Mouse (Mus musculus) left cerebral cortex, adult 8-10 months (tissue): ENCODE results near the gene Dtx2. TPM values are rescaled to one million over a fixed set of nuclear protein-coding genes. Genes with fewer than 3 reads are reported as not detected.
A peak's percentile ranks its signal among the peaks of the same experiment; 100 is the strongest.
"Not testable (repeated sequence)": the region's sequence is repeated elsewhere in the genome, so short reads cannot be mapped to it uniquely, and the experiment has no call there.

Source experiments
- DNase-seq, 2 experiments: peaks; one replicate each; pipeline ENCODE4 v3.0.0; 2022; ENCODE audit warnings: low spot score in 2 of 2
- total RNA-seq, 4 experiments: library from RNA; stranded (reverse); gene quantifications; 2 replicates each; pipeline ENCODE4 v1.2.4; 2022

Gene Dtx2
- total RNA-seq, 4 experiments from 2014 or later = 7.5 to 11.3 (median 9.6) TPM

DNA sequence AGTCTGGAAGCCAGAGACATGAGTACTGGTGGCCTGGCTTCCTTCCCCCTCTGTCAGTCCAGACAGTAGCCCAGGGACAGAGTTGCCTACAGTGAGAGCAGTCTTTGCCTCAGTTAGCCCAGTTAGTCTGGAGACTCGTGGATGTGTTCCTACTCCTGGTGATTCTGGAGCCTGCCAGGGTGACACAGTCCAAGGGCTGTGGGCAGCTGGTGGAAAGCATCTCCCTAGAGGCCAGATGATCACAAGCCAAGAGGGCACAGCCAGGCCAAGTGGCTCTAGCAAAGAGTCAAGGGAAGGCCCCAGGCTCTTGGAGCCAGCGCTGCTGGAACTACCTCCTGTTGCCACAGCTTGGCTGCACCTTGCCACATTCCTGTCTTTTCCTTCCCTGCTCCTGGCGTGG, 31.1 kb downstream of the Dtx2 start:
- DNase-seq = no peak

DNA sequence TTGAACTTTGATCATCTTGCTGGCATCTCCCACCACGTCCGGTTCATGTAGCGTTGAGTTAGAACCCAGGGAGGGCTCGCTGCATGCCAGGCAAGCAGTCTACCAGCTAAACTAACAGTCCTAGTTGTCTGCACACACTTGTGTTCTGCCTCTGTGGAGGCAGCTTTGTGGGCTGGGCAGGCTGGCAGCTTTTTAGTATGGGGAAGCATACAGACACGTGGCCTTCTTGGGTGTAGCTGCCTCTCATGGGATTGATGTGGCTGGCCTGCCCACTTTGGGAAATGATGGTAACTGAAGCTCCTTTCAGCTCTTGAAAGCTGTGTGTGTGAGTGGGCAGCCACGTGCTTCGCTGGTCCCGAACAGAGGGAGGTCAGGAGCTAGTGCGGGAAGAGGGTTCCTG, 32.3 kb downstream of the Dtx2 start:
- no peak for DNase-seq

- no peak for DNase-seq
Measured at GRCm38 (mm10) chr5:136027612-136028311, 33.2 kb downstream of the Dtx2 start.

- DNase-seq = no peak
Measured at GRCm38 (mm10) chr5:136034868-136035267, 40.3 kb downstream of the Dtx2 start.

- DNase-seq = no peak
Measured at GRCm38 (mm10) chr5:136035285-136035684, 40.7 kb downstream of the Dtx2 start.

DNA sequence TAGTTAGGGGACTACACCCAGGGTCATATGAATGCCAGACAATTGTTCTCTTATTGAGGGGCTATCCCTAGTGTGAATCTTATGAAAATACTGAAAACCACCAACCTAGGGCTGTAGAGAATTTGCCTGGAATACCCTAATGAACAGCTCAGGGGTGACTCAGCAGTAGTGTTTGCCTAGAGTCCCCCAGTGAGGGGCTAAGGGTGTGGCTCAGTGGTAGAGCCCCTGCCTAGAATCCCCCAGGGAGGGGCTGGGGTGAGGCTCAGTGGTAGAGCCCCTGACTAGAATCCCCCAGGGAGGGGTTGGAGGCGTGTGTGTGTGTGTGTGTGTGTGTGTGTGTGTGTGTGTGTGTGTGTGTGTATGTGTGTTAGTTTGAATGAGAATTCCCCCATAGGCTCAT, 42.1 kb downstream of the Dtx2 start:
- no peak for DNase-seq

- no peak for DNase-seq
Measured at GRCm38 (mm10) chr5:136038258-136039214, 43.9 kb downstream of the Dtx2 start, which contains the start of gene Upk3b. Upk3b (plus strand) TSS chr5:136038496.

GRCm38 (mm10) chr5:136040210-136040609, 45.6 kb downstream of the Dtx2 start:
- DNase-seq = no peak

DNA sequence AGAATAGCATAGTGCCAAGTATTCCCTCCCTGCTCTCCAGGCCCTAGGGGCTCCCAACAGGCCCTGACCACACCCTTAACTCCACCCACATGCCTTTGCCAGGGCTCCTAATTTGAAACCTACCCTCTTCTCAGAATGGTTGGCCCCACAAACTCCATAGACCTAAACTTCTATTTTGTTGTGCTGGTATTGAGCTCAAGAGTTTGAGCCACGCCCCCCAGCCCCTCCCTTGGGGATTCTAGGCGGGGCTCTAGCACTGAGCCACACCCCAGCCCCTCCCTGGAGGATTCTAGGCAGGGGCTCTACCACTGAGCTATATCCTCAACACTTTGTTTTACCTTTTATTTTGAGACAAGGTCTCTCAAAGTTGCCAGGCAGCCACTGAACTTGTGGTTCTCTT, 46.7 kb downstream of the Dtx2 start:
- DNase-seq = no peak

DNA sequence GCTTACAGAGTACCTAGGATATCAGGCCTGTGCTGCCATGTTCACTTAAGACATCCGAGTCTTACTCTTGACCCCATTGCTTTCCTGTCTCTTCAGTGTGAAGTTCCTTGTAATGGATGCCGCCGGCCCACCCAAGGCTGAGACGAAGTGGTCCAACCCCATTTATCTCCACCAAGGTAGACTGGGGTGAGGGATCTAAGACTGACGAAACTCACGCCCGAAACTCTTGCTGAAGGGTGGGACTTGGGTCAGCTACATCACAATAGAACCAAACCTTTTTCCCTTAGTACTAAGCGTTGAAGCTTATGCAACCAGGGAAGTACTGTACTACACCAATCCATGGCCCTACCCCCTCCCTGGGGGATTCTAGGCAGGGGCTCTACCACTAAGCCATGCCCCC, 47.1 kb downstream of the Dtx2 start:
- no peak for DNase-seq

- no peak for DNase-seq
Measured at GRCm38 (mm10) chr5:136044865-136045264, 50.3 kb downstream of the Dtx2 start.

- no peak for DNase-seq
Measured at GRCm38 (mm10) chr5:136045408-136045807, 50.8 kb downstream of the Dtx2 start.

- DNase-seq = peak in 1 of 2 experiments; percentile 86
Measured at GRCm38 (mm10) chr5:136045987-136046386, 51.4 kb downstream of the Dtx2 start.

GRCm38 (mm10) chr5:136048541-136048940, 53.9 kb downstream of the Dtx2 start:
- DNase-seq = not testable (repeated sequence)

DNA sequence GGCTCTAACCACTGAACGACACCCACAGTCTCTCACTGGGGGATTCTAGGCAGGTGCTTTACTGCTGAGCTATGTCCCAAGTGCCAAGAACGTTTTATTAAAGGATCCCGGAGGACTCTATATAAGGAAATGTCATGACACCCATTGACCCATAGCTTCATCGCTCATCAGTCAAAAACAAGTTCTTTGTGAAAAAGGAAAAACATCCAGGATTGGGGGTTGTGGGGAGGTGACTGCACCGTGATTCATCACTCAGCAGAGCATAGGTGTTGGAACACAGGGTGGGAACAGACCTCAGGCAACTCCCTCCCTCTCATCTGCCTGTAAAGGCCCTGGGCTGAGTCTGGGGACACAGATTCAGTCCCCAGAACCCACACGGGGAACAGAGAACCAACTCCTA, 55.3 kb downstream of the Dtx2 start:
- DNase-seq = no peak

- DNase-seq = peak in 1 of 2 experiments; percentile 25
Measured at GRCm38 (mm10) chr5:136051231-136052085, 56.9 kb downstream of the Dtx2 start.

- DNase-seq = no peak
Measured at GRCm38 (mm10) chr5:136052861-136053655, 58.5 kb downstream of the Dtx2 start.

DNA sequence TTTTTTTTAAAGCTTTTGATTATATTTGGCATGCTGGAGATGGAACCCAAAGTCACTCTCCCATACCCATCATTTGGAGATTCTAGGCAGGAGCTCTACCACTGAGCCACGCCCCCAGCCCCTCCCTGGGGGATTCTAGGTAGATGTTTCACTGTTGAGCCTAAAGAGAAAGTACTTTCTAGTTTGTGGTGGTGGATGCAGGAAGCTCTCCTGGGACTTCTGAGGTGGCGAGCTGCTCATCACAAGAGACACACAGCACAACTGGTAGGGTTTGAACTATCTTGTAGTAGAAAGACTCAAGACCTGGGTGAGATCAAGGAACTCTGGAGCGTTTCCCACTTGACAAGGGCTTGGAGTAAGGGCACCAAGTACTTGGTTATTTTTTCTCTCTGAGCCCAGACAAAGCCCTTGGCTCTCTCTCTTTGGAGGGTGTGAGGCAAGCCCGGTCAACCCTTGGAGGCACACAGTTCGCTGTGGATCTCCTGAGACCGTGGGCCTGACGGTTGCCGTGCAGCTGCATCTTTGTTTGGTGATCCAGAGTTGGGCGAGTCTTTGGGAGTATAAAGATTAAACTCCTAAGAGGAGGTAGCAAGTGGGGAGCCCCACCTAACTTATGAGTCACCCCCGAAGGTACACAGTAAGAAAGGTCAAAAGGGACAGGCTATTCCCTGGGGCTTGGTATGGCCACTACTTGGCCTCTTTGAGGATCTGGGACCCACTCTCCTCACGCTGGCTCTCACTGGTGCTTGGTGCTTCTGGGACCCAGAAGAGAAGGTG, 59.9 kb downstream of the Dtx2 start, which contains the start of gene Upk3bl:
Gene Upk3bl (plus strand): TSS at position 192 of the 777 bp plus-strand sequence.
- DNase-seq = no peak

DNA sequence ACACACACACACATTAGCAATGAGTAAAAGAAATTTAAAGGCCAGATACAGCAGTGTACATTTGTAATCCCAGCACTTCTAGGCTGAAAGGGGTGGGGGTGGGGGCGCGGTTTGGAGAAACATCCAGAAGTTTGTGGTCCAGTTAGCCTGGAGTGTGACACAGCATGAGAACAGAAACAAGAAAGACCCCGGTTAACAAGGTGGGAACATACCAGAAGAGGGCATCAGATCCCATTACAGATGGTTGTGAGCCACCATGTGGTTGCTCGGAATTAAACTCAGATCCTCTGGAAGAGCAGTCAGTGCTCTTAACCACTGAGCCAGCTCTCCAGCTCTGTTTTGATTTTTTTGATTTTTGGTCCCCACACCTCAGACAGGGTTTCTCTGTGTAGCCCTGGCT, 61.5 kb downstream of the Dtx2 start:
- no peak for DNase-seq

DNA sequence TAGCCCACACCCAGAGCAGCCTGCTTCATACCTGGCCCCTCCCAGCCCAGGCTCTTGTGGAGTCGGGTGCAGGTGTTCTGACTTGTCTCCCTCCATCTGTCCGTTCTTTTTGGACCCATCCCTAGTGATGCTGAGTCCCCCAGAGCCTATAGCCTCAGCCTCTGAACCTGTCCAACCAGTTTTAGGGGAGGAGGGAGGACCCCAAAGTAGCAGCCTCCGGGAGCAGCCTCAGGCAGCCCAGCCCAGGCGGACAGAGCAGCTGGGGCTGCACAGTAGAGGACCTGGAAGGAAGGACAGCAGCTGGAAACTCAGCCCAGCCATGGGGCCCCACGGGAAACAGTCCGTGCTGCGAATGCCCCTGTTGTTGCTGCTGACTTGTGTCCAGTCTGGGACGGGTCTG, 62.5 kb downstream of the Dtx2 start:
- no peak for DNase-seq
